Mouse (Mus musculus): ENCODE measurements around the gene Frmd4b.
A peak's percentile ranks its signal among the peaks of the same experiment; 100 is the strongest.

Frmd4b gene

DNA sequence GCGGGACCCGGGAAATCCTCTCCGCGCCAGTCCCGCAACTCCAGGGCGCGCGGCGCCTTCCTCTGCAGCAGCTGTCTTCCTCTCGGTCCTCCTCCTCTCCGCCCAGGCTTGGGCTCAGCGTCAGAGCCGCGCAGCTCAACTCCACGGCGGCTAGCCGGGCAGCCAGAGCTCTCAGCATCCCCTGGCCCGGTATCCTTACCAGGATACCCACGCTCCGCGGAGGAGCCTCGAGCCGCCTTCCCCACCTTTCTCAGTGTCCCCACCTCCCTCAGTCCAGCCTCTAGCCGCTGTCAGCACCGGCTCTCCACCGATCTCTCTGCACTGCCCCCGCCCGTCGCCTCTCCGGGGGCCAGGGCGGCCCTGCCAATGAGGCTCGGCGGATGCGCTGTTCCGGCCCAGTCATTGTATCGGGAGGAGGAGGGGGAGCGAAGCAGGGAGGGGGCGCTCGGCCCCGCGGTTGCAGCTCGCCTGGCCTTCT, at the start of gene Frmd4b:
Gene Frmd4b (minus strand): TSS at position 276 of the 478 bp plus-strand sequence.
- DNase-seq (ENCODE audit: low spot score), result peak; percentile 33

DNA sequence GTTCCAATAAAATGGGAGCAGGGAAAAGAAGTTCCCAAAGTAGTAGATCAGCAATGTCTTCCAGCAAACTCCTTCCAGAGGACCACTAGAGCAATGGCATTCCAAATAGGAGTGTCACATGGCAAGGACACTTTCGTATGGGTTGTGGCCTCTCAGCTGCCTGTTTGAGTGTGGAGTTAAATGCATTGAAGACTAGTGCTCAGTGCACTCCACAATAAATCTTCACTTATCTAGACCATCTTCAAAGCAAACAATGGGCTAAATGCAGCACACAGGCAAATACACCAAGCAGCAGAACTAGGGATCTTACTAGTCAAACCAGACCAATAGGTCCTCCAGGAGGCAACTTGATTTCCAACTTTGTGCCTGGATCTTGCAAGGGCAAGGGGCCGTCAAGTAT, 49.1 kb upstream of the Frmd4b start:
- DNase-seq (ENCODE audit: low spot score), result no peak

DNA sequence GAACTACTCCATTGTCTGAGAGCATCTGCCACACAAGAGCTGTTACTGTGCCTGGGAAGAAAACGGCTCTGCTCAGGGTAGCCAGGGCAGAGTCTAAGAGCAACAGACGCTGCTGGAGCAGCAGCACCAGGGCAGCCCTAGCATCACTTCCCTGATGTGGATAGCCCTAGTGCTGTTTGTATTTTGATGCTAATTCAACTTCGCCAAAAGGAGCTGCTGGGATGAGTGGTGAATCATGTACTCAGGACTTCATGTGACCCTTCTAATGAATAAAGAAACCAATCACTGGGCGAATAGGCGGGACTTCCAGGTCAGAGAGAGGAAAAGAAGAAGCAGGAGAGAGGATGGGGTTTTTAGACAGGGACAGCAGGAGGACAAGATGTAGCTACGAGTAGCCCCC, 41.6 kb upstream of the Frmd4b start:
- no peak for DNase-seq (ENCODE audit: low spot score)

DNA sequence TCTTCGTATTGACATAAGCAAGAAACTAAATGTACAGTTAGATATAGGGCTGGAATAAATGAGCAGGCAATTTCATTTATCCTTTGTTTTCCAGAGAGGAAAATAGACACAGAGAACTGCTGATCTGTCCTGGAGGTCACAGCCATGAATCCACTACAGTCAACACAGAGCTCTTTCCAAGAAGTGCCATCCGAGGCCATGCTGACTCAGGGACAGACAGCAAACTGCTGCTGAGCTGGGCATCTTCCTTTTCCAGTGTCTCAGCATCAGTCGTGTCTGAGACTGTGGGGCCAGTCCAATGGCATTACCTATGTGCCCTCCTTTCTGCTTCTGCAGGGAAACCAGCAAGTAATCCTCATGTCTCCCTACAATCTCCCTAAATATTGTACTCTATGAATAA, 38.6 kb upstream of the Frmd4b start:
- no peak for DNase-seq (ENCODE audit: low spot score)

DNA sequence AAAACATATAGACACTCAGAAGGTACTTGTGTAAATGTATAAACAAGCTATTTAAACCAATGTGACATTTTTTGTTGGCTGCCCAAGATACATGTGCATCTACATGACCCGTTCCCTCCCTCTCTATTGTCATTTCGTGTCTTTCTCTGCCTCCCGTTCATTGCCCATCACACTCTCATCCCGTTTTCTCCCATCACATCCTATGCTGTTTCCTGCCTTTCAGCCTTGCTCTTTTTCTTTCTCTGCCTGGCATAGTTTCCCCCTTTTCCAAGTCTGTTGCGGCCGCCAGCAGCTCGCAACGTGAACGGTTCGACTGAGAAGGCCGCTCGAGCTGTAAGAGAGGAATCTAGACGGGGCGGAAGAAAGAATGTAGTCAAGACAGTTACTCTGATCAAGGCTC, 30.2 kb upstream of the Frmd4b start:
- no peak for DNase-seq (ENCODE audit: low spot score)

DNA sequence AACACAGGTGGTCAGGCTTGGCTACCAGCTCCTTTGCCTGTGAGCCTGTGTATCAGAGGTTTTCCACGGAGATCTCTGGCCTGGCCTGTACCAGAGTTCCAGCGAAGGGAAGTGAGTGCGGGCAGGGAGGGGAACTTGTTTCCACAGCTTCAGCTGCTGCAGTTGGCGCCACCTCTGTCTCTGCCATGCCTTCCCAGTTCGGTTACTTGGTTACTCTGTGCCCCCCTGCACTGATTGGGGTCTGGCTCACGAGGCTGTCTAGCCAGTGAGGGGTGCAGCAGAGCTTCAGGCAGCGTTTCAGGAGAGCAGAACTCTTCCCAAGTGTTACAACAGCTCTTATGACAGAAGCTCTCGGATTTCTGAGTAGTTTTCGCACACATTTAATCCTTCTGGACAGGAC, 6.0 kb upstream of the Frmd4b start:
- DNase-seq (ENCODE audit: low spot score), result no peak

DNA sequence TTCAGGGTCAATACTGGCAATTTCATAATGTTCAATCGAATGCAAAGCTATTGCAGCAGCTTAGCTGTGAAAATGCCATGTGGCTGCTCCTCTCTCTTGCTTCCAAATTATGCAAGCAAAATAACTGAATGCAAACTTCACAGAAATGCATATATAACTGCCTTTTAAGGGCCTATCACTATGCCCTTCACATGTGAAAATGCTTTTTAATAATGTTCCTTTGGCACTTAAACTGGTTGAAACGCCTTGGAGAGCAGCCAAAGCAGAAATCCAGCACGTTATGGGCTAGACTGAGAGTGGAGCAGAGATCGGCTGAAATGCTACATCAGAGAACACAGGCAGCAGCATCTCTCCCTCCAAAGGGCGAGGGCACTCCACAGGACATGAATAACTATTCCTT, 4.9 kb upstream of the Frmd4b start:
- DNase-seq (ENCODE audit: low spot score), result no peak

DNA sequence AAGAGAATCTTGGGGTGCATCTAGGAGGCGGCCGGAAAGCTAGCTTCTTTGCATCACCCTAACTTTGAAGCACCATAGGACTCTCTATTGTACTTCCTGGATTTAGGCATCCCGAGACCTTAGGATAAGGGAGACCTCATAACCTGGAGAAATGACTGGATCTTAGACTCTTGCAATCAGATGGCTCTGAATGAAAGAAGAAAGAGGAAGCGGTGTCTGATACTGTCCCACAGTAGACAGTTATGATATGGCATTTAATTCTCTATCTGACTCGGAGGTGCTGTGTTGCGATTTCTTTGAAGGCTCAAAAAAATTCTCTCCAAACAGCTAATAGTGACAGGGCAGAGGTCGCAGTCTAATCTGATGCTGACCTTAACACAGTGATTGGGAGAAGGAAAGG, 433 bp upstream of the Frmd4b start:
- DNase-seq (ENCODE audit: low spot score), result no peak

DNA sequence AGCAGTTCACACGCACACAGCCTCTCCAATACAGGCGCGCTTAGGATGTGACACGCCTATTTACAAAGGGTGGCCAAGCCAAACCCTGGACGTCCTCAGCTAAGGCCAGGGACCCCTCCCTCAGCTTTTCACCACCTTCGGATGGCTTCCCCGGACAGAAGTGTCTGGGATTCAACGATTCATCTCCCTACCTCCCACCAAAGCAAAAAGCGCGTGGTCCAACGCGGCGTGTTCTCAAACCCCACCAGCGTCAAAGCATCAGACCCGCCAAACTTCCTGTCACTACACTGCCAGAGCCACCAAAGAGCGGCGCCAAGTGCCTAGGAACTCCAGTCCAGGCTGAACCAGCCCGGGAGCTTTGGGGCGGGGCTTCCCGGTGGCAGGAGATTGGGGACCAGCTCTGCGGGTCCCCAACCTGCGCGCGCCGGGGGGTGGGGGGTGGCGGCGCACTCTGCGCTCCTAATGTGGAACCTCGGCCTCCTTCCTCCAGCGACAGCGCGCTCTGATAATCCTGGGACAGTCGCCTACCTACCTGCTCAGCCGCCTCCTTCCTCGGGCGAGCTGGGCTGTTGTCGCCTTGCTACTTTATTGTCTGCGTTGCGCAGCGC, 579 bp downstream of the Frmd4b start:
- peak; percentile 35 for DNase-seq (ENCODE audit: low spot score)

DNA sequence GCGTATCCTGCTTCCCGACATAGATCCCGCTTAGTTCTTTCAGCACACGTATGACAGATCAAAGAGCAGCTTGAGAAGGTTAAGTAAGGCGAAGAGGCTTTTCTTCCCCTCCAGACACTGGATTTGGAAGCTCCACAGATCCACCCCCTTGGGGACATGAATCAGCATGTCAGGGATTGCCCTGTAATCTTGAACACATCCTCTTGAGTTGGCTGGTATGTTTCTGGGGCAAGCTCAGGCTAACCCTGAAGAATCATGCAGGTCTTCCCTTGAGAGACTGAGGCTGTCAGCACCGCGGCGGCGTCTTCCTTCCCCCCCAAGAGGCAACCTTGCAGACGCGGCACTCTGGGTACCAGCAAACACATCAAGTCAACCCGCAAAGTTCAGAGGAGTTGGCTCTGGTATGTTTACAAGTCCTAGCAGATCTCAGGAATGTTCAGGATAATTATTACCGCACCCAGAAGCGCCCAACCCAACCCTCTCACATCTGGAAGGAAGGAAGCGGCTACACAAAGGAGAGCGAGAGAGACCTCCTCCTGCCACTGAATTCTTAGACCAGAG, 1.4 kb downstream of the Frmd4b start:
- DNase-seq (ENCODE audit: low spot score), result peak; percentile 11

DNA sequence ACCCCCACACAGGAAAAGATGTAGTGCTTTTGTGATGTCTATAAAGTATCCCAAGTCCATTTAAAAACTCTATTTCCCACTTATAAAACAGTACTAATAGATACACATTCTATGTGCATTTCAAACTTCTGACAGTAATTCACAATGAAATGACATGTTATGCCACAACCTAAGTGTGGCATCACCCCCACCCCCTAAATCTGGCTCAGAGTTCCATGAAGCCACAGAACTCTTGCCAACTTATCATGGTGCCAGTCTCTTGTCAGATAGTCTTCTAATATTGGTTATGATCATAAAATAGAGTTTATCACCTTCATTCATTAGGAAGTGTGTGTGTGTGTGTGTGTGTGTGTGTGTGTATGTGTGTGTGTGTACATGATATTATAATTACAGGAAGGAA, 3.2 kb downstream of the Frmd4b start:
- DNase-seq (ENCODE audit: low spot score), result no peak

DNA sequence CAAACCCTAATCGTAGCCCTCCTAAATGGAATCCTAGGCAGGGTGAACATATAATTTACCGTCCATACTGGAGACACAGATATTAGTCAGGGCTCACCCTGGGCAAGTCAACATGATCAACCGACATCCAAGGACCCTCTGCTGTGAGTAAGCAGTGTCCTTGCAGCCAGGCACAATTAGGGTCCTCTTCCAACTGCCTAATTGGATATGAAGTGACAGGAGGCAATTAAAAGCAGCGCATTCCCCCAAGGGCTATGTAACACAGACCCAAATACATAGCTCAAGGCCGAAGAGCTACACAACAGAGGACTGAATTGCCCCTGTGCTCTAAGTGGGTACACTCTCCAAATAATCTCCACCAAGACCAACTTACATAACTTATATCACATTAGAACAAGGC, 4.5 kb downstream of the Frmd4b start:
- no peak for DNase-seq (ENCODE audit: low spot score)

DNA sequence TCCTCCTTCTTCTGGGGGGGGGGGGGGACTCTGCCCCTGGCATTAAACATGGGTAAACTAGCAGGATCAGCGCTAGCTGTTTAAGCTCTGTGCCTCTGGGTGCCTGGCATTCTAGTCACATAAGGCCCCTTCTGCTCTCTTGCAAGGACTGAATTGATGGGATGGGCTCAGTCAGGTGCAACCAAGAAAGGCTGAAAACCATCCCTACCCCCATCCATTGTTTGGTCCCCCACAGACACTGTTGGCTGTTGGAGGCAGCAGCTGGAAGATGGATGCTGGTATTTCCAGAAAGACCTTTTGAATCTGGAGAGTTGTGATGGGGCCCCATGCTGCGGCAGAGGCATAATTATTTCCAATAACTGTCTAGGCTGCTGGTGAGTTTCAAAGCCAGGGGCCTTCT, 7.3 kb downstream of the Frmd4b start:
- no peak for DNase-seq (ENCODE audit: low spot score)

DNA sequence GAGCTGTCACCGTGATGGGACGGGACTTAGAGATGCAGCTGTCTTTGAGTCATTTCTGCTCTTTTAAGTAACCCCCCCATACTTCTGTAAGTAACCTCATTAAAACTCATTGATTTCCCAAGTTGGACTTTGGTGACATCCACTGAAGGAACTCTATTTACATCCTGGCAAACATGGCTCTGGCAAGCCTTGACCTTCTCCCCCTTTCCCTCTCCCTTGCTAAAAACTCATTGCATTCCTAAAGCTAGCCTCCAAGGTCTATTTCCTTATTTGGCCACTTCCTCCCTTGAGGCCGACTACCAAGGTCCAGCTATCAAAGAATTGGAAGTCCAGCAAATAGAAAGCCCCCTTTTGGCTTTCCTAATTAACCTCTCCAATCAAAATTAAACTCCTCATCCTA, 9.7 kb downstream of the Frmd4b start:
- DNase-seq (ENCODE audit: low spot score), result no peak

DNA sequence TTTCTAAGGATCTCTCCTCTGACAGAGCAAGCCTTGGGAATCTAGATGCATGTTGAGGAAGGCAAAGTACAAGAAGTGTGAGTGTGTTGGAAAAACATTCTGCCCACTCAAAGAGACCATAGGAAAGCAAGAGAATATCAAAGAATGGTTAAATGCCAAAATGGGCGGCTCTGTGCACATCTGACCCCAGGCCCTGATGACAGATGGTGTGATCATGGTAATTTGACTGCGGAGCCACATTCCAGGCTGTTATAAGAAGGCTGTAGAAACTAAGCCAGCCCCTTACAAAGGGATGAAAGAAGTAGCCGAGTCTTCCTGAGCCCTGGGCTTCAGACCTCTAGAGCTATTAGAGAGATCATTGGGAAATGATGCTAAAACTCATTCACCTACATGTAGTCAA, 22.1 kb downstream of the Frmd4b start:
- no peak for DNase-seq (ENCODE audit: low spot score)

DNA sequence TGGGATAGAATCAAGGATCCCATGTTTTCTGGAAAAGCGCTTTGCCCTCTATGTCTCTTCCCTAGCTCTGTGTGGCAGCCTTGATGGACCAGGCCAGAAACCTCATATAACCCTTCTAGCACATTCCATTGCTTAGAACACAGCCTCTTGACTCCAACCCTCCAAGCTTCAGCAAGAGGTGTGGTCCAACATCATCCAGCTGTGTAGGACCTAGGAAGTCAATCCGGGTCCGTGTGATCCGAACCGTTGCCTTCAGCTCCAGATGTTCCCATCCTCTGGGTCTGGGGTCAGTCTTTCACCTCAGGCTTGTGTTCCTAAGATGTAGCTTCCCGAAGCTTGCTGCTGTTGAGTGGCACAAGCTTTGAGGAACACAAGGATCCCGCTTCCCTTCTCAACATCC, 22.8 kb downstream of the Frmd4b start:
- DNase-seq (ENCODE audit: low spot score), result no peak

DNA sequence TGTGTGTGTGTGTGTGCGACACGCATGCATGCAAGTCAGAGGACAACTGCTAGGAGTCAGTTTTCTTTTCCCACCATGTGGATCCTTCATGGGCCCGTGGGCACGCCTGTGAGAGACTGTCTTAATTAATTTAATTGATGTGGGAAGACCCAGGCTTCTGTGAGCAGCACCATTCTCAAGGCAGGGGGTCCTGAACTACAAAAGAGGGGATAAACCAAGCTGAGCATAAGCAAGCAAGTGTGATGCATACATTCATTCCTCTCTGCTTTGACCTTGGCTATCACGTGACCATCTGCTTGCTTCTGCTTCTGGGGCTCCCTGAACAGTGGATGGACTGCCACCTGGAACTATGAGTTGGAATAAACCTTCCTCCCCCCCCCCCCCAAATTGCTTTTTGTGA, 27.1 kb downstream of the Frmd4b start:
- no peak for DNase-seq (ENCODE audit: low spot score)

DNA sequence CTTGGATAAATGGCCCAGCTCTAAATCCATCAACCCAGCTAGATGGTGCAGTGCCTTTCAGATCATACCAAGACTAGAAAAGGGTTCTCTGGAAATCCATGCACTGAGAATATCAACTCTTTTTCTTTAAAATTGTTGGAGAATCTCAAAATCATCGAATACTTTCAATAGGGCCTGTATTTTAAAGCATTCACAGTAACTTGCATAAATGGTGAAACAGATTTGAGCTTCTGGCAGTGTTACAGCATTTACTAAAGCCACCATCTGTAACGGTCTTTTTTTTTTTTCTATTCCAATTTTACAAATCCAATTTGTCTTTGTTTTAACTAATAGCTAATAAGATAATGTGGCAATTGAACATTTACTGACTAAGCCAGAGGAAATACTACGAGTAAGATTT, 27.8 kb downstream of the Frmd4b start:
- DNase-seq (ENCODE audit: low spot score), result no peak

DNA sequence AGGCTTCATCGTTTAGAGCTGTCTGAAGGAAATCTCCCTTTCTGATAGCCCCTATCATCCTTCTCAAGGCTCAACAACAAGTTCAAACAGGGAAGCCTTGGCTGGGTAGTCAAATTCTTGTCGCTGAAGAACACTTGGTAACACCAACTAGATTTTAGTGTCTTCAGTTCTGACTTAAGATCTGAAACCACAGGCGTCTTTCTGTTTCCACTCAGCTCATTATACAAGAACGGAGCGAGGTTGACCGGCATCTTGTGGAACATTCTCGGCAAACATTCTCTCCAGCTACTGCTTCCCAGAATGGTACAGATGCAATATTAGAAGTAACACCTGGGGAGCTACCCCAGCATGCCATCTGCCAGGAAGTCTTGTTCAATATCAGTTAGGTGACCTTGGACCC, 28.3 kb downstream of the Frmd4b start:
- DNase-seq (ENCODE audit: low spot score), result no peak

DNA sequence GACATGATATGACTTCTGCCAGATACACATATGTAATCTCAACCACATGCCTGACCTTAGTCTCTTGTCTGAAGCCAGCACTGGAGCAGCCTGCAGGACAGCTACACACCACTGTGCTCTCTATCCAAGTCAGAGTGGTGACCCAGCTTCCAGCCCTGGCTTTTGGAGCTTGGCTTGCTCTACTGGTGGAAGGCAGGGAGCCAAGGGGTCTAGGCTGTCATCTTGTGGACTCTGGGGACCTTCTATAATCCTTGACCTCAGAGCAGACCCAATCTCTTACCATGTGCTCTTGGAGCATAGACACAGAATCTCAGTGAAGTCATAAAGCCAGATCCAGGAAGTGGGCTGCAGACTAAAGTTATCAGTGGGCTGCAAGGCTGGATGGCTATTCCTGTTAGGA, 30.7 kb downstream of the Frmd4b start:
- no peak for DNase-seq (ENCODE audit: low spot score)

DNA sequence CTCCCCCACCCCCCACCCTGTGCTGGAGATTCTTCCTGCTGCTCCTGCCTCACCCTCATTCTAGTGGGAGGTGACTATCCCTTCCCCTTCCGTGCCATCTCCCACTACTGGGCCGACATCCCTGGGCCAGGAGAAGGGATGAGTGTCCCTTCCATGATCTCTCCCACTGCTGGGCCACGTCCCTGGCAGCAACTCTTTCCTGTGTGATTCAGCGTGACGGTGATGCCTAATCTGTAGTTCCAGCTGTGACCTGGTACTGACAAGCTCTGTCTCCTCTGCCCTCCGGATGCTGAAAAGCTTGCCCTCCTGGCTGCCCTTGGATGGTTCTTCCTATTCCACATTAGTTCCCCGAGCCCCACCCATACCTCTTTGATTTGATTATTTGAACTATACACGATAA, 31.3 kb downstream of the Frmd4b start:
- DNase-seq (ENCODE audit: low spot score), result no peak

DNA sequence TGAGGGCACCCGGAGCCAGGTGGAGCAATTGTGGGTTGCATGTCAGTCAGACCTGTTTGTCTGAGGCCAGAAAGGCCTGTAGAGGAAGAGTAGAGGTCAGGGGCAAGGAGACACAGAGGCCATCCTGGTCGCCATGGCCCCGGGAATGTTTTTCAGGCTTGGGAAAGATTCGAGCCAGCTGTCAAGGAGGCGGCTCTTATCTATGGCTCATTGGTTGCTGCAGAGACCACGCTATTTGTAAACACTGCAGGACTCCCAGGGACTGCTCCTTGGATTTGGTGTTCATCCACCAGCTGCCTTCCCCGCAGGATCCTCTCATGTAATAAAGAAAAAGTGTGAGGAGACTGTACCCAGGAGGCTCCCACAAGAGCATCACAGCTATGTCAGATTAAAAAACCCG, 34.6 kb downstream of the Frmd4b start:
- no peak for DNase-seq (ENCODE audit: low spot score)

DNA sequence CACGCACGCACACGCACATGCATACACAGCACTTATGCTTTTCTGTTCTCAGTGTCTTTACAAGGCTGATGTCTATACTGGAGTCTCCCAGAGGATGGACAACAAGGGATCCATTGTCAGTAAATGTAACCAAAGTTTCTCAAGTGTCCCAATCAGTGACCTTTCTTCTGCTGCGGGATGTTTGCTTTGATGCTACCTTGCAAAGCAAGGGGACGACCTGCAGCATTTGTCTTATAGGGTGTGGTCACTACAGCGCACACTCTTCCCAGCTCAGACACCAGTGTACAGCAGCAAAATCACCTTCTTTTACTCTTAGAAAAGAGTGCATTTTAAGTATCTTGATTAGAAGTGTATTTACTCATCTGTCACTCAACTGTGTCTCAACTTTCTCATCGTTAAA, 35.4 kb downstream of the Frmd4b start:
- no peak for DNase-seq (ENCODE audit: low spot score)

DNA sequence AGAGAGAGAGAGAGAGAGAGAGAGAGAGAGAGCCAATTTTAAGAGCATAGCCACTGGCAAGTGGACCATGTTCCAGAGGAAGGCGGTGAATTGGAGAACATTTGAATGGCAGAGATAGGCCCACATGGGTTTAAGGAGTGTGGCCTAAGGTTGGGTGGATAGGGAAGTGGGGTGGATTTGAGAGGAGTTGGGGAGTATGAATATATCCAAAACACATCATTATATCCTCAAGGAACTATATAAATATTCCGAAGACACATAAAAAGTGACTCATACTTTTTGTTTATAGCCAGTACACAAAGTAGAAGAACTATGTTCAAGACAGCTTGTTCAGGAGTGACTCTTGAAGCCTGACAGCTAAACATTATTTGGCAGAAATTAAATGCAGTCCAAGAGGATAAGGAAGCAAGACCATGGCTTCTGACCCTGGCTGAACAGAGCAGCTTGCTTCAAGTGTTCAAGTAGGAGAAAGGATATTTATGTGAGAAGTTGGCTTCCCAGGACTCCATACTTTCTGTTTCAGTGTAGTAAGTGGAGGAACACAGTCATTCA, 36.8 kb downstream of the Frmd4b start:
- DNase-seq (ENCODE audit: low spot score), result no peak

Data from urinary bladder, postnatal 25 days (tissue).